In the genomic region with DNA sequence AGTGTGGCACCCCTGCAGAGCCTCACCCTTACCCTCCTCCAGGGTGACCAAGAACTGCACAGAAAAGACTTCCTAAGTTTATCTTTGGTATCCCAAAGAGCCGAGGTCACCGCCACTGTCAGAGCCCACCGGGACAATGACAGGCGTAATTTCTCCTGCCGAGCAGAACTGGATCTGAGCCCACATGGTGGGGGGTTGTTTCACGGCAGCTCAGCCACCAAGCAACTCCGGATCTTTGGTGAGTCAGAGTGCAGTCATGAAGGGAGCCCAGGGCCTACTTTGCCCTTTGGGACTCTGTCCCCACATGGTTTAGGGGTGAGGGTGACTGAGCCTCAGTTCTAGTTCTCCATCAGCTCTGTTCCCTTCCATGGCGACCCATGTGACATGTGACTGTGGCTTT, we compare ENCODE assay signal across 31 mouse cellular contexts. TPM values are rescaled to one million over a fixed set of nuclear protein-coding genes. Genes with fewer than 3 reads are reported as not detected.
"Had no signal": no experiment of that assay in that cellular context is flagged by ENCODE, and none has a peak within 500 bp of the region (broad histone marks: within the 10 kb centered on the region; RNA-seq: fewer than 3 reads in every experiment).

No protein-coding gene starts in this region.

- H3K36me3 ChIP-seq: liver, embryonic 13.5 days; midbrain, embryonic 12.5 days; midbrain, embryonic 15.5 days; neural tube, embryonic 13.5 days had no signal

- H3K27ac ChIP-seq: kidney, postnatal 0 days; layer of hippocampus, adult 2 months; left cerebral cortex, adult 2 months; liver, embryonic 13.5 days; midbrain, embryonic 12.5 days; midbrain, embryonic 15.5 days; neural tube, embryonic 13.5 days had no signal

- ATAC-seq: midbrain, embryonic 15.5 days had no signal

- DNase-seq: layer of hippocampus, postnatal 36 days; liver, embryonic 13.5 days; lung, adult 2 months; lung, postnatal 14 days; lung, postnatal 4 days; retina, postnatal 1 day; right cerebral cortex, postnatal 25 days; thymus, adult 18-20 months; thymus, postnatal 36 days had no signal

- H3K9me3 ChIP-seq: liver, embryonic 13.5 days; midbrain, embryonic 12.5 days; midbrain, embryonic 15.5 days; neural tube, embryonic 13.5 days had no signal

- H3K9ac ChIP-seq: liver, embryonic 13.5 days; midbrain, embryonic 12.5 days; midbrain, embryonic 15.5 days; neural tube, embryonic 13.5 days had no signal

- H3K4me2 ChIP-seq: liver, embryonic 13.5 days; midbrain, embryonic 12.5 days; midbrain, embryonic 15.5 days; neural tube, embryonic 13.5 days had no signal

- H3K4me3 ChIP-seq: layer of hippocampus, adult 2 months; left cerebral cortex, adult 2 months; liver, embryonic 13.5 days; midbrain, embryonic 12.5 days; midbrain, embryonic 15.5 days; myocyte; neural tube, embryonic 13.5 days had no signal

- H3K4me1 ChIP-seq: liver, embryonic 13.5 days; midbrain, embryonic 15.5 days; neural tube, embryonic 13.5 days had no signal

- H3K27me3 ChIP-seq: midbrain, embryonic 12.5 days; midbrain, embryonic 15.5 days; neural tube, embryonic 13.5 days had no signal

RNA-seq across cellular contexts. Expression of gene Tcam1, which starts 7.7 kb away (rescaled TPM):
- total RNA-seq: left cerebral cortex, adult 2 months; liver, adult 2 months; monocyte, adult 5-6 weeks; neutrophil, adult 5-6 weeks had no signal
- polyA plus RNA-seq: liver, adult 2 months had no signal

RNA-seq across cellular contexts. Expression of gene Gh, which starts 17.5 kb away (rescaled TPM):
- total RNA-seq: layer of hippocampus, adult 2 months; layer of hippocampus, postnatal 10 days; layer of hippocampus, postnatal 36 days; left cerebral cortex, adult 2 months; left cerebral cortex, postnatal 10 days; left cerebral cortex, postnatal 36 days; liver, adult 2 months; megakaryocyte progenitor cell, adult 5-6 weeks; megakaryocyte-erythroid progenitor cell, adult 5-6 weeks; monocyte, adult 5-6 weeks had no signal
- polyA plus RNA-seq: kidney, postnatal 0 days; limb, embryonic 11.5 days; limb, embryonic 14.5 days; liver, adult 2 months; liver, embryonic 13.5 days; liver, embryonic 16.5 days; lung, embryonic 16.5 days; midbrain, embryonic 12.5 days; midbrain, embryonic 15.5 days; myocyte; neural tube, embryonic 13.5 days; stomach, embryonic 16.5 days; testis, adult 2 months; urinary bladder, adult 2 months had no signal
